Mouse (Mus musculus) left cerebral cortex, adult 8-10 months (tissue): ENCODE results near the gene Ptprt. TPM values are rescaled to one million over a fixed set of nuclear protein-coding genes. Genes with fewer than 3 reads are reported as not detected.

Experiments used
- DNase-seq, 2 experiments: peaks; one replicate each; pipeline ENCODE4 v3.0.0; 2022; ENCODE audit warnings: low spot score in 2 of 2
- total RNA-seq, 4 experiments: library from RNA; stranded (reverse); gene quantifications; 2 replicates each; pipeline ENCODE4 v1.2.4; 2022

The Ptprt gene
- total RNA-seq, 4 experiments from 2014 or later, result 83.7 to 100 (median 94.4) TPM

DNA sequence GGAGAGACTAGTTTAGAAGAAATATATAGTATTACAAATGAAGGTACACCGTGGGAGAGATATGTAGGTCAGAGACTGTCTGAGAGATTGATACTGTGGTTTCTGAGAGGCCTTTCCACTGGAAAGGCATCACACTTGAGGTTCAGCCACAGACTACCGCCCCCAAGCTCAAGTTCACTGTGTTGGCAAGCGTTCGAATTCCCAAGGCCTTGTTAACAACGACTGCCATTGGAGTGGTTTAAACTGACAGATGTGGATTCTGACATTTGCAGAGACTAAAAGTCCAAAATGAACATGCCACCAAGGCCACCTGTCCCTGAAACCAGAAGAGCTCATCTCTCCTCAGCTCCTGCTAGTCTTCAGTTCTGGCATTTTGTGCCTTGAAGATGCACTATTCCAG lies 951.6 kb downstream of the Ptprt start:
- no peak for DNase-seq

- no peak for DNase-seq
Observed at GRCm38 (mm10) chr2:161706386-161706915, 954.5 kb downstream of the Ptprt start.

DNA sequence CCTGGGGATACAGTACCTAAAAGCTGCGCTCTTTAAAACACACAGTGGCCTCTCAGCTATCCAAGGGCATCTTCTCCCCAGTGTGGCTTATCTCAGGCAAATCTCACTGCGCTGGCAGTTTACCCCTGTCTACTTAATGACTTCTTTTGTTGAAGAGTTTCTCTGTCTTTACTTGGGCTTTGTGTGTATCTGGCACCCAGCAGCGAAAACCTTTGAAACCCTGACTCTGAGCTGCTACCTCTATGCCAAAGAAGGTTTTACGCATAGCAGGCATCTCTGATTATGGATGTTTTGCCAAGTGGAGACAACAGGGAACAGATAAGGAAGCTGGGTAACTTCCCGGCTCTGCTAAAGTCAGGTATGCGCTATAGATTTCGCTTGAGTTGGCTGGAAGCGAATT lies 956.1 kb downstream of the Ptprt start:
- no peak for DNase-seq

DNA sequence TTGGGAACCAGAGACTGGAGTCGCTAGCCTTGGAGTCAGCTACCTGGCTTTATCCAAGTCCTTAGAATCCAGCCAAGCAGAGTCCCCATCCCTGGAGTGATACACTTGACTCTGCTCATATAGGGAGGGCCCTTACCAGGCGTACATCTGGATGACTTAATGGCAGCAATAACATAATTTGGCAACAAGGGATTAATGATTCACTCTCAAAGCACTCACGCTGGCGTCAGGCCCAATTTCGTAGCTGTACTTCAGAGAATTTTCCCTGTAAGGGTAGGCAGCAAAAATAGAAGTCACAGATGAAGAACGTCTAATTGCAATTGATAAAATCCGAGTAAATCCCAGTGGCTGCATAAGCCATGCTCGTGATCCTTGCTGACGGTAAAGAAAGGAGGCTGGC lies 956.5 kb downstream of the Ptprt start:
- no peak for DNase-seq

DNA sequence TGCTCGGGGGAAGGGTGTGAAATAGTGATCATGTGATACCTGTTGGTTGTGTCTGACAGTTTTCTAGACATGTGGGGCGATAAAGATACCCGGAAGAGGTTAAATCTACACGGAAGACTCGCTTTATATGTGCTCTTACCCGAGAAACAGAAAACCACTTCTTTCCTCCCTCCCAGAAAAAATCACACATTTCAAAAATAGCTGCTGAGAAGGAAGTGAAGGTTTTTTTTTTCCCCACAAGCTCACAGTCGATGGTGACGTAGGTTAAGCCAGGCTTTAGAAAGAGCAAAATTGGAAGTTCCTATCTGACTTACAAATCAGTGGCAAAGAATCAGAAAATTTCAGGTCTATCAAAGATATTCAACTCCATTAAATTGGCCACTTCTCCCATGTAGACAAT lies 965.1 kb downstream of the Ptprt start:
- DNase-seq, result no peak

DNA sequence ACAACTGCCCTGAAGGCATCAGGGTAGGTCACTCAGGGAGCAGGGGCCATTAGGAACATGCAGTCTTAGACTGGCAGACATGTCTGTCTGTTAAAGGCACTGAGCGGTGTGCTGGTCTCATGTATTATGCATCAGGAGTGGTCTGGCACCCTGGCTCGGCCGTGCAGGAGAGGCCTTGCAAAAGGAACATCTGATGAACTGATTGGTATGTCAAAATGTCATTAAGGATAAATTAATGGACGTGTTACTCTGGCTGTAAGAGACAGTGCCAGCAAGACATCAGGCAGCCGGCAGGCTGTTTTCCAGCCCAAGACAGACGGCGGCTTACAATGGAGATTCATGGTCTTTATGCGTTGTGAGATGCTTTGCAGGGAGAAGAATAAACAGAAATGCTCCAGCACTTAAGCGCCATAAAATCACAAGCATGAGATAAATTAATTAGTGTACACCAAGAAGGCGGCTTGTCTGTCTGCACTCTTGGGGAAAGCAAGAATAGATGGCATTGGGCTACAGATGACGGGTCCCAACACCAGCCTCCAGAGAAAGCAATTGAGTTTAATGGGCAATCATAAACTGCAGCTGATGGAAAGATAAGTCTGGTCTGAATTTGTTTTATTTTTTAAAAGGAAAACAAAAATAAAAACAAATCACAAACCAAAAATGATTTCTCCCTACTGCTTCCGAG lies 992.5 kb downstream of the Ptprt start:
- no peak for DNase-seq

- DNase-seq, result no peak
Observed at GRCm38 (mm10) chr2:161661912-161662311, 999.0 kb downstream of the Ptprt start.

DNA sequence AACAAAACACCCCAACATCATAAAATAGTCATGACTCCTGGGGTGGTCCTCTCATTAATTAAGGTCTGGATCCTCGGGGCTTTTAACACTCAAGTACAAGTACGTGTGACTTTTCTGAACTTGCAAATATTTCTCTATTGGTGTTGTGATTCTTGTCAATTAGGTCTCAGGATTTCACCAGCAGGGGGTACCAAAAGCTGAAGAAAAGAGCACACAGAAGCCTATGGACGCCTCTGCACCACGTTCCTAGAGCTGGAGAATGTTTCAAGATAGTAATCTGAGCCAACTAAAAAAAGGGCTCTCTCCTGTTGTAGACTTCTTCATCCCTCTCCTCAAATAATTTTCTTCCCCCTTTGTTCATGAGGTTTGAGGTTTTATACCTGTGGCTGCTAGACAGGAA lies 1000.1 kb downstream of the Ptprt start:
- DNase-seq, result peak in 1 of 2 experiments; percentile 22

DNA sequence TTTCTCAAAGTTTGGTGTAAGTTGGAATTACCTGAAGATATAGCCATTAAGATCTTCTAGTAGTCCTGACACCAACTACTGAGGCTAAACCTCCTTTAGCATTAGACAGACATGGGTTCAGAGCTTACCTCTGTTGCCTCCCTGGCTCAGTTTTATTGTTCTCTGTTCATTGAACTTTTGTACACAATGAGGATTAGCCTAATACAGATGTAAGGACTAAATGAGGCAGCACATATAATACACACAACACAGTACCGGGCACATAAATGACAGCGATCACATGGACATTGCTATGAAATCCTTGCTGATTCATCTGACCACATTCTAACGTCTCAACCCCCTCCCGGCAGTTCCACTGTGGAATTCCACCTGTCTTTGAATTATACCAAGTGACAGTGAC lies 1003.9 kb downstream of the Ptprt start:
- DNase-seq, result no peak

GRCm38 (mm10) chr2:161656632-161657031 lies 1004.3 kb downstream of the Ptprt start:
- DNase-seq, result no peak

DNA sequence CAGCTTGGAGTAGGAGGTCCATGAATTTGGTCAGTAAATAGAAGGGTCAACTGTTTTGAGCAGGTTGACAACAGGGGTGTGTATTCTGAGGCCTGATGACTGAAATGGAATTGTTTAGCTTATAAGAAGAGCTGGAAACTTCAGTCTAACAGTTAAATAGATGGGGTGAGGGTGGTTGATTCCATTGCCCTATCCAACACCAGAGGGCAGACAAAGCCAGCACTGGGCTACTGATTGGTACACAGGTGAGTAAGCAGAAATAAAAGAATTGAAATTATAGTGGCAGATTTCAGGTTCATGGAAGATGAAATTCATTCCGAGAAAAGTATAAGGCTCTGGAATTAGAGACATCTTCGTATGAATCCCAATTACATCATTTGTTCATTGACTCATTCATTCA lies 1020.1 kb downstream of the Ptprt start:
- no peak for DNase-seq

DNA sequence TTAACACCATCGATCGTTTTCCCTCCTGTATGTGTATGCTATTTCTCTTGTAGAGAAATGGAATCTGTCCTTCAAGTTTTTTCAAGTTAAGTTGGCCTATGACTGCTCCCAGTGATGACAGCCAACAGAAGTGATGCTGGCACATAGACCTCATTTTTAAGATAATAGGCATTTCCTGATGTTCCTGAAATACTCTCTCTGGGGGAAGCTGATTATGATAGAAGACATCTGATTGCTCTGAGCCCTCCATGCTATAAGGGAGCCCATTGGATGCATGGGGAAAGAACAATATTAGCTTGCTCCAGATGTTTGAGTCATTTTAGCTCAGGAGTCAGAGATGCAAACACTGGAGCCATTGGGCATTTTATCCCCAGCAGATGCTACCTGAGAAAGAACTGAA lies 1026.9 kb downstream of the Ptprt start:
- DNase-seq, result no peak

DNA sequence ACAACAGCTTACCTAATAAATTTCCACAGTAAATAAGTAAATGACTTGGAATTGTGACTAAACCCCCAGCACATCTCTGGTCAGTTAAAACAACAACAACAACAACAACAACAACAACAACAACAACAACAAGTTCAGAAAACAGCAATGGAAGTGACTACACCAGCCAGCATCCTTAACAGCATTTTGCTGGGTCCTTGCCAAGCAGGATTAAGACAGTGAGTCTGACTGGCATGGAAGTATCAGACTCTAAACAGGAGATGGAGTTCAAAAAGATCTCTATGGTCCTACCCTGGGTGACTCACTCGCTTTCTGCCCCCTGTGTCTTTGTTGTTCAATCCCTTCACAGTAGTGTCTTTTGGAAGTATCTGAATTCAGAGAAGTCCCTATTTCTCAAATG lies 1035.1 kb downstream of the Ptprt start:
- DNase-seq, result no peak

- DNase-seq, result no peak
Observed at GRCm38 (mm10) chr2:161608401-161608800, 1052.5 kb downstream of the Ptprt start.

DNA sequence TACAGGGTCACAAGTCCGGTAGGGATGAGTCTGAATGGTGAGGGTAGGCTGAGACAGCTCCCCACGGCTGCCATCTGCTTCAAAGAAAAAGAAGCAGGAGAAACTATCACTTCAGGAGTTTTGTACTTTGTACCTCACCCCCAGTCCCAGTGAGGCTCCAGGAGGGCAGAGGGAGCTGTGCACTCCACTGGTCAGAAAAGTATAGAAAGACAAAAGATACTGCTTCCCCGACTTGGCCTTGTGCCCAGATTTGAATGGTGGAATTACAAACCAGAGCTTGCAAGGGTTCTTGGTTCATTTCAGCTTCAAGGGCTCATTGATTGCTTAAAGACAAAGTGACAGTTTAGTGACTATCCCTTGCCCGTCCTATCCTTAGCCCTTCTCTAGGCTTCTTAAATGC lies 1053.6 kb downstream of the Ptprt start:
- DNase-seq, result no peak

GRCm38 (mm10) chr2:161600206-161600808 lies 1060.6 kb downstream of the Ptprt start:
- DNase-seq, result no peak

DNA sequence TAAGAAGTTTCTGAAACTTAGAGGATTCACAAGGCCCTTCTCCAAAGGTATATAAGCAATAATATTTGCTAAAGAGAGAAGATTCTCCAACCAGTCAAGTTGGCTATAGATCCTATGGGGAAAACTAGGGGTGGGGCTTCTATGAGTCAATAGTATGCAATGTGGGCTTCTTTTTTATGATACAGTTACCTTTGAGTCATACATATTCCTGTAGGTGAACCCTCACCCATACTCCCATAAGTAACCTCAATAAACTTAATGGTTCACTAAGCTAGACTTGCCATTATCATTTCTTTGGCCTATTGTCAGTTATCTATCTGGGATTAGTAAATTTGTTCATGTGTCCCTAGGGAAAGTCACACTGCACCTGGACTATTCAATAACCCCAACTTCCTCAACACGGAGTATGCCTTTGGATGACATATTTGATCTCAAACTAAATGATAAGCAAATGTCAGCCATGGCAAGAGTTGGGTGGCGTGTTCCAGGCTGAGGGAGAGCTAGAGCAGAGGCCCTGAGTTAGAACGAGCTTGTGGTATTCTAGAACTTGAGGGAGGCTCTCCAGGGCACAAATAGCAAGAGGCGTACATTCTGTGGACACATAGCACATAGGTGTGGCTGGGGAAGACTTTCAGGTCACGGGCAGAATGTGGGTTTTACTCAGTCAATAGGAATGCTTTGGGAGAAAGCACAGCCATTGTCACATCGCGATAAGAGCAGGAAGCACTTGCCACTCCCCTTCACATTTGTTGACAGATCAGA lies 1067.4 kb downstream of the Ptprt start:
- DNase-seq, result no peak

GRCm38 (mm10) chr2:161574401-161574800 lies 1086.5 kb downstream of the Ptprt start:
- no peak for DNase-seq

DNA sequence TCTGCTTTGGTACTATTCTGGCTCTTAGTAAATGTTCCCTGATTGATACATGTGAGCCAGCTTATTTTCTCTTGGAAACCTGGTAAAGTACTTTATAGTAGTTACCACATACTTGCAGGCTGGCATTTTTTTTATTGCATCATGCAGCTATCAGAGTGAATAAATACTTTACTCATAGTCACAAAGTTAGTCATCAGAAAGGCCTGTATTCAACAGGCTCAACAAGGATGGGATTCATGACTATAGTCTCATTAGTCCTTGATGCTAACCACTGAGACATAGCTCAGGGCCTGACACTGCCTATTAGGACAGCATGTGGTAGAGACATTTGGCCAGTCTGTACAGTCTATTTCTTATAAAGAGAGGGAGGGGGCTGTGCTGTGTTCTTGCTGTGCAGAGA lies 1088.7 kb downstream of the Ptprt start:
- no peak for DNase-seq

- DNase-seq, result peak in 1 of 2 experiments; percentile 50
Observed at GRCm38 (mm10) chr2:161570236-161570995, 1090.5 kb downstream of the Ptprt start.

- DNase-seq, result peak in 1 of 2 experiments; percentile 42
Observed at GRCm38 (mm10) chr2:161561502-161561901, 1099.4 kb downstream of the Ptprt start.

- no peak for DNase-seq
Observed at GRCm38 (mm10) chr2:161557874-161558273, 1103.1 kb downstream of the Ptprt start.
